Mouse (Mus musculus): ENCODE measurements around the gene Igflr1.

The Igflr1 gene

DNA sequence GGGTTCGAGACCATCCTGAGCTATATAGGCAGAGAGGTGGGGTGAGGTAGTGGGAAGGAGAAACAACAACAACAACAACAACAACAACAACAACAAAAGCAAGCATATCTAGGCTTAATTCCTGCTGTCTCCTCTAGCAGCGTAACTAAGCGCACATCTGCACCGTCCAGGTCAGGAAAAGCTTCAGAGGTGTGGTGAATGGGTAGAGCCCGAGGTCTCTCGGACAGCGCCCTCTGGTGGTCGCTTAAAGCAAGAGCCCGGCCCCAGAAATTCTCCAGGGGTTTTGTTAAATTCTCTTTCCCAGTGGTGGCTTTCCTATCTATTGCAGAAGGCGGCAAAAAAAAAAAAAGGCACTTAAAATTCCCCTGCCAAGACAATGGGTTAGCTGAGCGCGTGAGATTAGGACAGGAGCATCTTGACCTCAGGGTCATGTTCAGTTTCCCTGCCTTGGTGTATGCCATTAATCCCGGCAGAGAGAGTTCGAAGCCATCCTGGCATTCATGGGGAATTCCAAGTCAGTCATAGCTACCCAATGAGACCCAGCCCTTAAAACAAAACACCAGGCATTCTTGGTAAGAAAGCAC, 48.4 kb downstream of the Igflr1 start:
- DNase-seq (ENCODE audit: low spot score in 2 of 2): peak; percentile 38 to 45

DNA sequence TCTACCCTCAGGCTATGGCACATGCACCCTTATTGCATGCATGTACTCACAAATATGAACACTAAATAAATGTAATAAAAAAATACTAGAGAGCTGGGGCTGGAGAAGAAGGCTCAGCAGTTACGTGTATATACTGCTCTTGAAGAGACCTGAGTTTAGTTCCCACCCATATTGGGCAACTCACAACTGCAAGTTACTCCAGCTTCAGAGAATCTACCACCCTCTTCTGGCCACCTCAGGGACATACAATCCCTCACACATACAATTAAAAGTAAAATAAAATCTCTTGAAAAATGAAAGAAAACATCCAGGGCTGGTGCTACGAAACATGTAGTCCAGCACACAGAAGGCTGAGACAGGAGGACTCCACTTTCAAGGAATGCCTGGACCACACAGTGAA, 49.2 kb downstream of the Igflr1 start:
- DNase-seq (ENCODE audit: low spot score in 2 of 2): no peak

DNA sequence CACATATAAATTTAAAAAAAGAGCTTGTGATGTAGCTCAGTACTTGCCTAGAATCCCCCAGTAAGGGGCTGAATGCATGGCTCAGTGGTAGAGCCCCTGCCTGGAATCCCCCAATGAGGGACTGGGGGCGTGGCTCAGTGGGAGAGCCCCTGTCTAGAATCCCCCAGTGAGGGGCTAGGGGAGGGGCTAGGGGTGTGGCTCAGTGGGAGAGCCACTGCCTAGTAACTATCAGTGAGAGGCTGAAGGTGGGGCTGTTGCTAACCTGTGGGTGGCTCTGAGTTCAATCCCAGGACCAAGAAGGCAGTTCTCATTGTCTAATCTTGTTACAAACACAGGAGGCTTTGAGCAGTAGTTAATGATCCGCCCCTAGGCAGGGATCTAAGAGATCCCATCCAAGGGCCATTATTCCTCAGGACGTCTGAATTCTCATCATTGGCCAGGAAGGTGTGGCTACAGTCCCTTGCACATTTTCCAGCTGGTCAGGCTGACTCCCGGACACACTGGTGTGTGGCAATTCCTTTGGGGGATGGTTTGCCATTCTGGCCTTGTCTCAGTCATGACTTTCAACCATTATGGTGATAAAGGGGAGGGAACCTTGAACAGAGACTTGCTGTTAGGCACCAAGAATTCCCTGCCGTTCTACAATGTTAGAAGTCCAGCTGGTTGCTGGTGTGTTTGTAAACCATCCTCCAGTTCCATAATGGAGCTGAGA, 50.0 kb downstream of the Igflr1 start:
- no peak for DNase-seq (ENCODE audit: low spot score in 2 of 2)

Data from frontal cortex, postnatal 36 days (tissue).